Mouse (Mus musculus): ENCODE results near the gene Sf3a3. TPM values are rescaled to one million over a fixed set of nuclear protein-coding genes. Genes with fewer than 3 reads are reported as not detected.

The Sf3a3 gene
- polyA plus RNA-seq, 1 experiment from 2014 or later: 63.5 TPM

- H3K9me3 ChIP-seq (ENCODE audit: control insufficient read depth, low read length): no peaks in the 10 kb centered on the region
- no peak for DNase-seq (ENCODE audit: low spot score)
- no peaks in the 10 kb centered on the region for H3K36me3 ChIP-seq (ENCODE audit: control insufficient read depth, insufficient read depth, low read length)
- no peaks in the 10 kb centered on the region for H3K4me1 ChIP-seq (replicated peaks; ENCODE audit: control insufficient read depth, insufficient read depth)
- no peak for ATAC-seq (ENCODE audit: low FRiP score, low TSS enrichment)
- no peak overlapping the region for H3K4me3 ChIP-seq (ENCODE audit: low read depth, low read length)
- H3K27ac ChIP-seq (replicated peaks): no peak overlapping the region
- TF ChIP-seq EP300 (optimal IDR thresholded peaks at IDR 0.05): no peak
- no peak for TF ChIP-seq CTCF (IDR thresholded peaks at IDR 0.05; ENCODE audit: low read depth)
- H3K27me3 ChIP-seq (ENCODE audit: control insufficient read depth, insufficient read depth, low read length): no peaks in the 10 kb centered on the region
- 68% methylated on average over 5 of the region's 5 CpGs for WGBS
- H3K4me2 ChIP-seq (replicated peaks; ENCODE audit: low read depth): no peak overlapping the region
- H3K9ac ChIP-seq (ENCODE audit: low read length): no peak overlapping the region
Measured at GRCm38 (mm10) chr4:124737486-124737885, 22.9 kb downstream of the Sf3a3 start.

- Histone ChIP-seq H3K36me3 (ENCODE audit: control insufficient read depth, insufficient read depth, low read length) (no peaks in the 10 kb centered on the region), H3K27me3 (ENCODE audit: control insufficient read depth, insufficient read depth, low read length) (no peaks in the 10 kb centered on the region), H3K9ac (ENCODE audit: low read length) (no peak overlapping the region; the same call in 1 of the 2 replicates), H3K4me2 (replicated peaks; ENCODE audit: low read depth) (no peak overlapping the region), H3K4me3 (ENCODE audit: low read depth, low read length) (no peak overlapping the region), H3K9me3 (ENCODE audit: control insufficient read depth, low read length) (no peaks in the 10 kb centered on the region), H3K4me1 (replicated peaks; ENCODE audit: control insufficient read depth, insufficient read depth) (no peaks in the 10 kb centered on the region), H3K27ac (replicated peaks) (no peak overlapping the region)
- no peak for DNase-seq (ENCODE audit: low spot score)
- peak; percentile 49 for TF ChIP-seq CTCF (IDR thresholded peaks at IDR 0.05; ENCODE audit: low read depth)
- no peak for TF ChIP-seq EP300 (optimal IDR thresholded peaks at IDR 0.05)
- no peak; the same call in 1 of the 2 replicates for ATAC-seq (ENCODE audit: low FRiP score, low TSS enrichment)
- WGBS: 40% methylated on average over 4 of the region's 4 CpGs
Measured at GRCm38 (mm10) chr4:124738013-124738412, 23.4 kb downstream of the Sf3a3 start.

GRCm38 (mm10) chr4:124738783-124739182 lies 24.2 kb downstream of the Sf3a3 start:
- TF ChIP-seq CTCF (IDR thresholded peaks at IDR 0.05; ENCODE audit: low read depth) (no peak), EP300 (optimal IDR thresholded peaks at IDR 0.05) (no peak)
- 60% methylated on average over 1 of the region's 1 CpGs for WGBS
- Histone ChIP-seq H3K4me1 (replicated peaks; ENCODE audit: control insufficient read depth, insufficient read depth) (no peaks in the 10 kb centered on the region), H3K36me3 (ENCODE audit: control insufficient read depth, insufficient read depth, low read length) (no peaks in the 10 kb centered on the region), H3K9ac (ENCODE audit: low read length) (no peak overlapping the region; the same call in 1 of the 2 replicates), H3K27ac (replicated peaks) (no peak overlapping the region), H3K4me3 (ENCODE audit: low read depth, low read length) (no peak overlapping the region), H3K9me3 (ENCODE audit: control insufficient read depth, low read length) (no peaks in the 10 kb centered on the region), H3K27me3 (ENCODE audit: control insufficient read depth, insufficient read depth, low read length) (no peaks in the 10 kb centered on the region), H3K4me2 (replicated peaks; ENCODE audit: low read depth) (no peak overlapping the region)
- ATAC-seq (ENCODE audit: low FRiP score, low TSS enrichment) (no peak), DNase-seq (ENCODE audit: low spot score) (no peak)

GRCm38 (mm10) chr4:124741376-124742343 lies 27.1 kb downstream of the Sf3a3 start, which contains the start of gene Inpp5b:
Gene Inpp5b (plus strand): TSS chr4:124741850.
- H3K27ac ChIP-seq (replicated peaks): peak within 1 kb of the TSS; percentile 58
- no peaks in the 10 kb centered on the region for H3K9me3 ChIP-seq (ENCODE audit: control insufficient read depth, low read length)
- H3K27me3 ChIP-seq (ENCODE audit: control insufficient read depth, insufficient read depth, low read length): no peaks in the 10 kb centered on the region
- peak within 1 kb of the TSS; percentile 63 for H3K4me3 ChIP-seq (ENCODE audit: low read depth, low read length)
- peak; percentile 34; the same call in 1 of the 2 replicates for TF ChIP-seq CTCF (IDR thresholded peaks at IDR 0.05; ENCODE audit: low read depth)
- TF ChIP-seq EP300 (optimal IDR thresholded peaks at IDR 0.05): no peak
- peak; percentile 77 for DNase-seq (ENCODE audit: low spot score)
- H3K4me1 ChIP-seq (replicated peaks; ENCODE audit: control insufficient read depth, insufficient read depth): no peaks in the 10 kb centered on the region
- peaks cover under 1% of the 10 kb centered on the region; the same call in 1 of the 2 replicates for H3K36me3 ChIP-seq (ENCODE audit: control insufficient read depth, insufficient read depth, low read length)
- WGBS: 11% methylated on average over 25 of the region's 25 CpGs
- peak within 1 kb of the TSS; percentile 67 for H3K4me2 ChIP-seq (replicated peaks; ENCODE audit: low read depth)
- peak within 1 kb of the TSS; percentile 71 for H3K9ac ChIP-seq (ENCODE audit: low read length)
- peak; percentile 63; the same call in 1 of the 2 replicates for ATAC-seq (ENCODE audit: low FRiP score, low TSS enrichment)

- WGBS: 86% methylated on average over 11 of the region's 11 CpGs
- no peaks in the 10 kb centered on the region for H3K27me3 ChIP-seq (ENCODE audit: control insufficient read depth, insufficient read depth, low read length)
- DNase-seq (ENCODE audit: low spot score): no peak
- TF ChIP-seq CTCF (IDR thresholded peaks at IDR 0.05; ENCODE audit: low read depth): no peak
- no peak for TF ChIP-seq EP300 (optimal IDR thresholded peaks at IDR 0.05)
- no peak overlapping the region for H3K27ac ChIP-seq (replicated peaks)
- no peaks in the 10 kb centered on the region for H3K4me1 ChIP-seq (replicated peaks; ENCODE audit: control insufficient read depth, insufficient read depth)
- no peak for ATAC-seq (ENCODE audit: low FRiP score, low TSS enrichment)
- H3K4me3 ChIP-seq (ENCODE audit: low read depth, low read length): no peak overlapping the region
- H3K4me2 ChIP-seq (replicated peaks; ENCODE audit: low read depth): peak overlapping the region; percentile 67; the same call in 1 of the 2 replicates
- no peaks in the 10 kb centered on the region for H3K9me3 ChIP-seq (ENCODE audit: control insufficient read depth, low read length)
- H3K36me3 ChIP-seq (ENCODE audit: control insufficient read depth, insufficient read depth, low read length): peaks cover 2% of the 10 kb centered on the region; the same call in 1 of the 2 replicates
- no peak overlapping the region for H3K9ac ChIP-seq (ENCODE audit: low read length)
Measured at GRCm38 (mm10) chr4:124742839-124743238, 28.3 kb downstream of the Sf3a3 start.

GRCm38 (mm10) chr4:124746577-124746976 lies 32.0 kb downstream of the Sf3a3 start:
- H3K4me3 ChIP-seq (ENCODE audit: low read depth, low read length): no peak overlapping the region
- no peak overlapping the region for H3K27ac ChIP-seq (replicated peaks)
- no peak overlapping the region for H3K9ac ChIP-seq (ENCODE audit: low read length)
- no peaks in the 10 kb centered on the region for H3K9me3 ChIP-seq (ENCODE audit: control insufficient read depth, low read length)
- H3K4me1 ChIP-seq (replicated peaks; ENCODE audit: control insufficient read depth, insufficient read depth): no peaks in the 10 kb centered on the region
- TF ChIP-seq CTCF (IDR thresholded peaks at IDR 0.05; ENCODE audit: low read depth): no peak
- no peak for TF ChIP-seq EP300 (optimal IDR thresholded peaks at IDR 0.05)
- ATAC-seq (ENCODE audit: low FRiP score, low TSS enrichment): no peak
- no peak for DNase-seq (ENCODE audit: low spot score)
- no peaks in the 10 kb centered on the region for H3K27me3 ChIP-seq (ENCODE audit: control insufficient read depth, insufficient read depth, low read length)
- H3K36me3 ChIP-seq (ENCODE audit: control insufficient read depth, insufficient read depth, low read length): peaks cover 2% of the 10 kb centered on the region; the same call in 1 of the 2 replicates
- WGBS: 69% methylated on average over 7 of the region's 7 CpGs
- no peak overlapping the region for H3K4me2 ChIP-seq (replicated peaks; ENCODE audit: low read depth)
